Mouse (Mus musculus): ENCODE measurements around the gene Serpine1. TPM values are rescaled to one million over a fixed set of nuclear protein-coding genes. Genes with fewer than 3 reads are reported as not detected.
"Not testable (repeated sequence)": the region's sequence is repeated elsewhere in the genome, so short reads cannot be mapped to it uniquely, and the experiment has no call there.

Serpine1 gene
- total and polyA plus RNA-seq, 3 experiments = 0.04 to 0.11 TPM; not detected in 1

- Histone ChIP-seq H3K9ac (ENCODE audit: control insufficient read depth, low read depth, low read length, poor library complexity, severe bottlenecking) (no peak overlapping the region), H3K4me1 (ENCODE audit: control insufficient read depth in 1 of 2, insufficient read depth in 2 of 2, low read length in 2 of 2) (peaks cover 0 to 32% of the 10 kb centered on the region in 2 experiments; a peak in 3 of 4 replicates), H3K4me3 (ENCODE audit: control insufficient read depth in 1 of 2, insufficient read depth in 1 of 2, low read depth in 2 of 2, low read length in 2 of 2) (no peak overlapping the region), H3K27me3 (ENCODE audit: control insufficient read depth in 1 of 2, insufficient read depth in 2 of 2, low read length in 2 of 2) (no peaks in the 10 kb centered on the region), H3K79me2 (ENCODE audit: control insufficient read depth, insufficient read depth, low read length, poor library complexity) (peaks cover 24% of the 10 kb centered on the region), H3K27ac (ENCODE audit: control insufficient read depth, low read depth, low read length) (peak overlapping the region; percentile 21), H3K36me3 (ENCODE audit: control insufficient read depth in 1 of 2, insufficient read depth in 2 of 2, low read length in 2 of 2) (peaks cover 0 to 29% of the 10 kb centered on the region in 2 experiments; a peak in 3 of 4 replicates), H3K9me3 (replicated peaks; ENCODE audit: insufficient read depth, low read length) (no peaks in the 10 kb centered on the region)
- no peak for DNase-seq (ENCODE audit: low read depth, low spot score)
- TF ChIP-seq UBTF (IDR thresholded peaks at IDR 0.05; ENCODE audit: borderline replicate concordance, insufficient read depth, low read depth, low read length) = no peak
- peak; percentile 58 for TF ChIP-seq GATA1 (IDR thresholded peaks at IDR 0.05; ENCODE audit: low read depth, low read length)
These were observed 46.8 kb upstream of the Serpine1 start for GRCm38 (mm10) chr5:137118878-137119277.

GRCm38 (mm10) chr5:137117994-137118393 lies 45.9 kb upstream of the Serpine1 start:
- H3K9me3 ChIP-seq (replicated peaks; ENCODE audit: insufficient read depth, low read length); H3K27me3 ChIP-seq (ENCODE audit: control insufficient read depth in 1 of 2, insufficient read depth in 2 of 2, low read length in 2 of 2); H3K27ac ChIP-seq (ENCODE audit: control insufficient read depth, low read depth, low read length); H3K9ac ChIP-seq (ENCODE audit: control insufficient read depth, low read depth, low read length, poor library complexity, severe bottlenecking); H3K4me3 ChIP-seq (ENCODE audit: control insufficient read depth in 1 of 2, insufficient read depth in 1 of 2, low read depth in 2 of 2, low read length in 2 of 2); DNase-seq (ENCODE audit: low read depth, low spot score): not testable (repeated sequence)
- Histone ChIP-seq H3K36me3 (ENCODE audit: control insufficient read depth in 1 of 2, insufficient read depth in 2 of 2, low read length in 2 of 2) (peaks cover 0 to 29% of the 10 kb centered on the region in 2 experiments; a peak in 3 of 4 replicates), H3K79me2 (ENCODE audit: control insufficient read depth, insufficient read depth, low read length, poor library complexity) (peaks cover 29% of the 10 kb centered on the region), H3K4me1 (ENCODE audit: control insufficient read depth in 1 of 2, insufficient read depth in 2 of 2, low read length in 2 of 2) (peaks cover 0 to 32% of the 10 kb centered on the region in 2 experiments; a peak in 3 of 4 replicates)

- H3K9ac ChIP-seq (ENCODE audit: control insufficient read depth, low read depth, low read length, poor library complexity, severe bottlenecking) = peak overlapping the region; percentile 77
- TF ChIP-seq MYB (IDR thresholded peaks at IDR 0.05; ENCODE audit: low read depth, low read length) = no peak
- peak; percentile 66; the same call in 1 of the 2 replicates for TF ChIP-seq ZNF384 (IDR thresholded peaks at IDR 0.05; ENCODE audit: low read depth, low read length)
These were observed 44.9 kb upstream of the Serpine1 start for GRCm38 (mm10) chr5:137116987-137117386.

GRCm38 (mm10) chr5:137115866-137116847 lies 44.1 kb upstream of the Serpine1 start, which contains the start of gene Trim56:
Gene Trim56, minus strand, starts transcription at chr5:137116209.
- H3K79me2 ChIP-seq (ENCODE audit: control insufficient read depth, insufficient read depth, low read length, poor library complexity) = peaks cover 33% of the 10 kb centered on the region
- H3K4me1 ChIP-seq (ENCODE audit: control insufficient read depth in 1 of 2, insufficient read depth in 2 of 2, low read length in 2 of 2) = peaks cover 0 to 34% of the 10 kb centered on the region in 2 experiments; a peak in 3 of 4 replicates
- peak within 1 kb of the TSS; percentile 70 to 73 for H3K4me3 ChIP-seq (ENCODE audit: control insufficient read depth in 1 of 2, insufficient read depth in 1 of 2, low read depth in 2 of 2, low read length in 2 of 2)
- no peaks in the 10 kb centered on the region for H3K9me3 ChIP-seq (replicated peaks; ENCODE audit: insufficient read depth, low read length)
- H3K36me3 ChIP-seq (ENCODE audit: control insufficient read depth in 1 of 2, insufficient read depth in 2 of 2, low read length in 2 of 2) = peaks cover 0 to 29% of the 10 kb centered on the region in 2 experiments
- H3K27ac ChIP-seq (ENCODE audit: control insufficient read depth, low read depth, low read length) = peak within 1 kb of the TSS; percentile 99
- H3K27me3 ChIP-seq (ENCODE audit: control insufficient read depth in 1 of 2, insufficient read depth in 2 of 2, low read length in 2 of 2) = no peaks in the 10 kb centered on the region
- H3K9ac ChIP-seq (ENCODE audit: control insufficient read depth, low read depth, low read length, poor library complexity, severe bottlenecking) = peak within 1 kb of the TSS; percentile 87
- peak; percentile 97 for DNase-seq (ENCODE audit: low read depth, low spot score)
- TF ChIP-seq KAT2A (conservative IDR thresholded peaks at IDR 0.05; ENCODE audit: low read depth, low read length) (peak; percentile 45), JUND (IDR thresholded peaks at IDR 0.05; ENCODE audit: low read depth, low read length) (peak; percentile 51; the same call in 1 of the 2 replicates), MAX (IDR thresholded peaks at IDR 0.05; ENCODE audit: low read length) (peak; percentile 92), TCF12 (IDR thresholded peaks at IDR 0.05; ENCODE audit: low read depth, low read length) (peak; percentile 98), MYC (IDR thresholded peaks at IDR 0.05; ENCODE audit: low read depth, low read length) (peak; percentile 96), ETS1 (IDR thresholded peaks at IDR 0.05; ENCODE audit: low read depth, low read length) (peak; percentile 97), SMC3 (IDR thresholded peaks at IDR 0.05; ENCODE audit: low read depth, low read length) (no peak), ELF1 (IDR thresholded peaks at IDR 0.05; ENCODE audit: low read depth, low read length) (no peak), ZMIZ1 (IDR thresholded peaks at IDR 0.05; ENCODE audit: low read depth, low read length) (peak; percentile 90), NELFE (IDR thresholded peaks at IDR 0.05; ENCODE audit: low read depth, low read length) (peak; percentile 73), MAZ (IDR thresholded peaks at IDR 0.05; ENCODE audit: low read depth, low read length) (peak; percentile 92), POLR2A (IDR thresholded peaks at IDR 0.05; ENCODE audit: control insufficient read depth in 1 of 2, insufficient read depth in 1 of 2, low read depth in 1 of 2, low read length in 2 of 2, poor library complexity in 1 of 2) (peak; percentile 51 to 75), SIN3A (IDR thresholded peaks at IDR 0.05; ENCODE audit: low read length) (peak; percentile 99), GABPA (IDR thresholded peaks at IDR 0.05; ENCODE audit: low read depth, low read length) (no peak)

More at GRCm38 (mm10) chr5:137116987-137117386, 44.9 kb upstream of the Serpine1 start:
- H3K4me3 ChIP-seq (ENCODE audit: control insufficient read depth in 1 of 2, insufficient read depth in 1 of 2, low read depth in 2 of 2, low read length in 2 of 2) = peak overlapping the region; percentile 70 to 73
- peaks cover 33% of the 10 kb centered on the region for H3K79me2 ChIP-seq (ENCODE audit: control insufficient read depth, insufficient read depth, low read length, poor library complexity)
- H3K27ac ChIP-seq (ENCODE audit: control insufficient read depth, low read depth, low read length) = peak overlapping the region; percentile 99
- H3K27me3 ChIP-seq (ENCODE audit: control insufficient read depth in 1 of 2, insufficient read depth in 2 of 2, low read length in 2 of 2) = no peaks in the 10 kb centered on the region
- DNase-seq (ENCODE audit: low read depth, low spot score) = no peak
- peaks cover 0 to 32% of the 10 kb centered on the region in 2 experiments; a peak in 3 of 4 replicates for H3K4me1 ChIP-seq (ENCODE audit: control insufficient read depth in 1 of 2, insufficient read depth in 2 of 2, low read length in 2 of 2)
- H3K36me3 ChIP-seq (ENCODE audit: control insufficient read depth in 1 of 2, insufficient read depth in 2 of 2, low read length in 2 of 2) = peaks cover 0 to 29% of the 10 kb centered on the region in 2 experiments; a peak in 3 of 4 replicates
- H3K9me3 ChIP-seq (replicated peaks; ENCODE audit: insufficient read depth, low read length) = no peaks in the 10 kb centered on the region

Measured in MEL (cell line).